Mouse (Mus musculus) forebrain, embryonic 13.5 days (tissue): ENCODE results near the gene Stard10. TPM values are rescaled to one million over a fixed set of nuclear protein-coding genes. Genes with fewer than 3 reads are reported as not detected.

ENCODE experiments used
- ATAC-seq: fragments of 200-750 bp; cut with Nextera tagmentation; 2 replicates; pipeline ENCODE4 v1.8.0; 2017
- H3K27ac ChIP-seq: fragments of 300-500 bp; sonication (generic); 2 replicates; pipeline ENCODE4 v1.5.1; 2015; ENCODE audit warnings: inconsistent platforms, mild to moderate bottlenecking, moderate library complexity
- H3K27me3 ChIP-seq: fragments of 300-500 bp; sonication (generic); 2 replicates; pipeline ENCODE4 v1.6.1; 2015; ENCODE audit warnings: mild to moderate bottlenecking, inconsistent platforms
- H3K36me3 ChIP-seq: fragments of 300-500 bp; sonication (generic); 2 replicates; pipeline ENCODE4 v1.6.1; 2015; ENCODE audit warnings: mild to moderate bottlenecking, inconsistent platforms; ENCODE audit not compliant: poor library complexity, severe bottlenecking
- H3K4me1 ChIP-seq: fragments of 300-500 bp; sonication (generic); 2 replicates; pipeline ENCODE4 v1.6.1; 2015; ENCODE audit warnings: inconsistent platforms
- H3K4me2 ChIP-seq: fragments of 300-500 bp; sonication (generic); 2 replicates; pipeline ENCODE4 v1.6.1; 2015; ENCODE audit warnings: inconsistent platforms, mild to moderate bottlenecking, moderate library complexity
- H3K4me3 ChIP-seq: fragments of 300-500 bp; sonication (generic); 2 replicates; pipeline ENCODE4 v1.5.1; 2015; ENCODE audit warnings: mild to moderate bottlenecking, inconsistent platforms
- H3K9ac ChIP-seq: fragments of 300-500 bp; sonication (generic); 2 replicates; pipeline ENCODE4 v1.6.1; 2015; ENCODE audit warnings: mild to moderate bottlenecking, inconsistent platforms
- H3K9me3 ChIP-seq: fragments of 300-500 bp; sonication (generic); replicated peaks from 2 replicates; pipeline ENCODE4 v1.6.1; 2016; ENCODE audit warnings: inconsistent platforms
- WGBS: fragments of 180-500 bp; shearing (Covaris S2); methylation state at CpG from one replicate; pipeline ENCODE4 v1.1.7; 2015; 5-methylcytosine and 5-hydroxymethylcytosine counted together
- polyA plus RNA-seq: library from polyadenylated mRNA; unstranded; fragments of >200 nt; fragmentation: Nextera tagmentation; extraction: Ambion mirVana; gene quantifications from 2 replicates; pipeline ENCODE4 v1.2.1, GENCODE M21; 2015

Gene Stard10
- polyA plus RNA-seq, 1 experiment from 2014 or later: 4.4 TPM

- H3K27me3 ChIP-seq: no peaks in the 10 kb centered on the region
- H3K36me3 ChIP-seq: no peaks in the 10 kb centered on the region
- no peak overlapping the region for H3K27ac ChIP-seq
- WGBS: 84% methylated on average over 4 of the region's 4 CpGs
- H3K4me2 ChIP-seq: no peak overlapping the region
- ATAC-seq: no peak
- H3K9me3 ChIP-seq: no peaks in the 10 kb centered on the region
- H3K4me3 ChIP-seq: no peak overlapping the region
- no peaks in the 10 kb centered on the region for H3K4me1 ChIP-seq
- no peak overlapping the region for H3K9ac ChIP-seq
Observed at GRCm38 (mm10) chr7:101361021-101361420, 44.1 kb downstream of the Stard10 start.

GRCm38 (mm10) chr7:101361767-101362166 is 44.9 kb downstream of the Stard10 start:
- Histone ChIP-seq H3K4me2 (no peak overlapping the region), H3K27ac (no peak overlapping the region), H3K9ac (no peak overlapping the region), H3K27me3 (no peaks in the 10 kb centered on the region), H3K4me1 (no peaks in the 10 kb centered on the region), H3K9me3 (no peaks in the 10 kb centered on the region), H3K4me3 (no peak overlapping the region), H3K36me3 (no peaks in the 10 kb centered on the region)
- 57% methylated on average over 4 of the region's 4 CpGs for WGBS
- ATAC-seq: no peak

- Histone ChIP-seq H3K4me3 (no peak overlapping the region), H3K4me1 (no peaks in the 10 kb centered on the region), H3K9me3 (no peaks in the 10 kb centered on the region), H3K9ac (no peak overlapping the region), H3K27me3 (no peaks in the 10 kb centered on the region), H3K4me2 (no peak overlapping the region), H3K27ac (no peak overlapping the region), H3K36me3 (no peaks in the 10 kb centered on the region)
- no peak for ATAC-seq
- 71% methylated on average over 5 of the region's 5 CpGs for WGBS
Observed at GRCm38 (mm10) chr7:101362791-101363191, 45.9 kb downstream of the Stard10 start.

GRCm38 (mm10) chr7:101363914-101364313 is 47.0 kb downstream of the Stard10 start:
- ATAC-seq: no peak
- no peaks in the 10 kb centered on the region for H3K27me3 ChIP-seq
- no peaks in the 10 kb centered on the region for H3K4me1 ChIP-seq
- no peak overlapping the region for H3K27ac ChIP-seq
- H3K4me2 ChIP-seq: no peak overlapping the region
- H3K9me3 ChIP-seq: no peaks in the 10 kb centered on the region
- 81% methylated on average over 5 of the region's 5 CpGs for WGBS
- H3K4me3 ChIP-seq: no peak overlapping the region
- H3K36me3 ChIP-seq: no peaks in the 10 kb centered on the region
- no peak overlapping the region for H3K9ac ChIP-seq

- no peak for ATAC-seq
- no peak overlapping the region for H3K9ac ChIP-seq
- no peaks in the 10 kb centered on the region for H3K27me3 ChIP-seq
- no peak overlapping the region for H3K4me2 ChIP-seq
- H3K36me3 ChIP-seq: no peaks in the 10 kb centered on the region
- WGBS: 70% methylated on average over 11 of the region's 11 CpGs
- no peak overlapping the region for H3K27ac ChIP-seq
- no peaks in the 10 kb centered on the region; the same call in 1 of the 2 replicates for H3K9me3 ChIP-seq
- no peaks in the 10 kb centered on the region for H3K4me1 ChIP-seq
- H3K4me3 ChIP-seq: no peak overlapping the region
Observed at GRCm38 (mm10) chr7:101367901-101368852, 51.3 kb downstream of the Stard10 start.

GRCm38 (mm10) chr7:101369666-101370065 is 52.8 kb downstream of the Stard10 start:
- ATAC-seq: no peak

GRCm38 (mm10) chr7:101373082-101373481 is 56.2 kb downstream of the Stard10 start:
- Histone ChIP-seq H3K36me3 (no peaks in the 10 kb centered on the region), H3K9me3 (no peaks in the 10 kb centered on the region; the same call in 1 of the 2 replicates), H3K27ac (no peak overlapping the region), H3K9ac (peak overlapping the region; percentile 12; the same call in 1 of the 2 replicates), H3K27me3 (no peaks in the 10 kb centered on the region), H3K4me3 (no peak overlapping the region), H3K4me1 (peaks cover 15% of the 10 kb centered on the region; the same call in 1 of the 2 replicates), H3K4me2 (no peak overlapping the region)
- no peak for ATAC-seq
- 86% methylated on average over 26 of the region's 26 CpGs for WGBS

More at GRCm38 (mm10) chr7:101369666-101370065, 52.8 kb downstream of the Stard10 start:
- Histone ChIP-seq H3K4me1 (no peaks in the 10 kb centered on the region), H3K36me3 (no peaks in the 10 kb centered on the region), H3K4me3 (no peak overlapping the region), H3K27me3 (no peaks in the 10 kb centered on the region), H3K27ac (no peak overlapping the region), H3K4me2 (no peak overlapping the region), H3K9me3 (no peaks in the 10 kb centered on the region; the same call in 1 of the 2 replicates), H3K9ac (no peak overlapping the region)
- 81% methylated on average over 7 of the region's 7 CpGs for WGBS

- Histone ChIP-seq H3K9ac (no peak overlapping the region), H3K27ac (no peak overlapping the region), H3K4me1 (peaks cover 25% of the 10 kb centered on the region; the same call in 1 of the 2 replicates), H3K27me3 (no peaks in the 10 kb centered on the region), H3K36me3 (no peaks in the 10 kb centered on the region), H3K4me2 (no peak overlapping the region), H3K4me3 (no peak overlapping the region), H3K9me3 (no peaks in the 10 kb centered on the region; the same call in 1 of the 2 replicates)
- ATAC-seq: peak; percentile 65; the same call in 1 of the 2 replicates
Observed at GRCm38 (mm10) chr7:101374155-101374554, 57.3 kb downstream of the Stard10 start.

- H3K9me3 ChIP-seq: no peaks in the 10 kb centered on the region
- H3K4me1 ChIP-seq: peaks cover 25% of the 10 kb centered on the region; the same call in 1 of the 2 replicates
- no peaks in the 10 kb centered on the region for H3K27me3 ChIP-seq
- ATAC-seq: peak; percentile 72
- no peak overlapping the region for H3K4me2 ChIP-seq
- H3K36me3 ChIP-seq: no peaks in the 10 kb centered on the region
- 69% methylated on average over 10 of the region's 10 CpGs for WGBS
- H3K27ac ChIP-seq: no peak overlapping the region; the same call in 1 of the 2 replicates
- no peak overlapping the region for H3K9ac ChIP-seq
- H3K4me3 ChIP-seq: no peak overlapping the region
Observed at GRCm38 (mm10) chr7:101376701-101377340, 59.9 kb downstream of the Stard10 start.

- peaks cover 25% of the 10 kb centered on the region; the same call in 1 of the 2 replicates for H3K4me1 ChIP-seq
- H3K27ac ChIP-seq: no peak overlapping the region
- WGBS: 16% methylated on average over 7 of the region's 7 CpGs
- H3K9me3 ChIP-seq: no peaks in the 10 kb centered on the region
- no peak overlapping the region for H3K4me3 ChIP-seq
- H3K9ac ChIP-seq: no peak overlapping the region
- peak; percentile 55 for ATAC-seq
- H3K27me3 ChIP-seq: no peaks in the 10 kb centered on the region
- H3K36me3 ChIP-seq: no peaks in the 10 kb centered on the region
- H3K4me2 ChIP-seq: peak overlapping the region; percentile 26
Observed at GRCm38 (mm10) chr7:101377741-101378262, 60.9 kb downstream of the Stard10 start.

GRCm38 (mm10) chr7:101378285-101378684 is 61.4 kb downstream of the Stard10 start:
- no peak overlapping the region for H3K27ac ChIP-seq
- ATAC-seq: no peak; the same call in 1 of the 2 replicates
- no peak overlapping the region for H3K9ac ChIP-seq
- H3K4me3 ChIP-seq: no peak overlapping the region
- H3K36me3 ChIP-seq: no peaks in the 10 kb centered on the region
- H3K27me3 ChIP-seq: no peaks in the 10 kb centered on the region
- H3K4me2 ChIP-seq: peak overlapping the region; percentile 26
- no peaks in the 10 kb centered on the region for H3K9me3 ChIP-seq
- WGBS: 63% methylated on average over 3 of the region's 3 CpGs
- peaks cover 25% of the 10 kb centered on the region; the same call in 1 of the 2 replicates for H3K4me1 ChIP-seq
